Mouse (Mus musculus): Measurements from ENCODE around the gene Rbfox3.

The Rbfox3 gene

GRCm38 (mm10) chr11:118667946-118668345, 243.5 kb downstream of the Rbfox3 start:
- 38% methylated on average over 1 of the region's 1 CpGs for WGBS

DNA sequence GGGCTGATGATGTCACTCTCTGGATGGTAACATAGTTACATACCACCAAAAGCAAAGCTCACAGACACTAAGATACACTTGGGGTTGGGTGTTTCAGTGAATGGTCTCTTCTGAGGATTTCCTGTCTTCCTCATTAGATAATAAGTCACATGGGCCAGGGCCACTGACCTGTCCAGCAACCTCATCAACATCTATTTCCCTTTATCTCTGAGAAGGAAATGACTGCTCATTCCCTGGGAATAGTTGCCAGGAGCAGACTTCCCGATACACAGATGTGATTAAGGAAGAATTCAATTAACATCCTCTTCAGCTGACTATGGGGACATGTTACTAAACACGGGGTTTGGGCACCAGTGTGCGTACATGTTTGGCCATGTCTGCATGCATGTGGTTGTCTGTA, 245.2 kb downstream of the Rbfox3 start:
- 73% methylated on average over 3 of the region's 3 CpGs for WGBS

DNA sequence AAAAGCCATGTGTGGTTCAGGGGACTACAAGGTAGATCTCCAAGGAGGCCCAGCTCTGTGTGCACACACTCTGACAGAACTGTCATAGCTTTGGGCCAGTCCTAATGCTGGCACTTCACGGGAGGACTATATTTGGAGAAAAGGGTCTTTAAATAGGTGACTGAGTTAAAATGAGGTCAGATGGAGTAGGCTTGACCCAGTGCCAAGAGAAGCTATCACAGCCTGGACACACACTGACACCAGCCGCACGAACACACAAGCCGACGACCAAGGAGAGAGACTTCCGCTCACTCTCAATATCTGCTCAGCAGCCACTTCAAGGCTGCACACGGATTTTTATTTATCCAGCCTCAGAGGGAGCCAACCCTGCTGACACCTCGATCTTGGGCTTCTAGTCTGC, 248.1 kb downstream of the Rbfox3 start:
- WGBS: 35% methylated on average over 8 of the region's 8 CpGs

GRCm38 (mm10) chr11:118659305-118659704, 252.1 kb downstream of the Rbfox3 start:
- 29% methylated on average over 10 of the region's 10 CpGs for WGBS

DNA sequence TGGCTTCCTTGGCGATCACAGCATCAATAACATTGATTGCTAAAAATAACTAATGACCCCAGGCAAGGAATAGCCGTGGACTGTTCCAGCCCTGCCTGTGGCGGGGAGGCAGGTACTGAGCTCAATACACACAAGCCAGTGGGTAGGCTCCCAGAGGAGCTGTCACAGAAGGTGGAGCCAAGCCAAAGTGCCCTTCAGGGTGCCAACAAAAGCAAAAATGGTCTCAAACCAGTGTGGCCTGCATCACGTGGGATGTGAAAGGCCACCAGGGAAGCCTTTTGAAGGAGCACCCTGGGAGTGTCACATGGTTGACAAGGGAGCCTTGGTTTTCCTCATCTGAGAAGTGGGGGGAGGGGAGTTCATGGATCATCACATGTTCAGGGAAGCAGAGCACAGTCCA, 255.6 kb downstream of the Rbfox3 start:
- WGBS: 40% methylated on average over 4 of the region's 4 CpGs

DNA sequence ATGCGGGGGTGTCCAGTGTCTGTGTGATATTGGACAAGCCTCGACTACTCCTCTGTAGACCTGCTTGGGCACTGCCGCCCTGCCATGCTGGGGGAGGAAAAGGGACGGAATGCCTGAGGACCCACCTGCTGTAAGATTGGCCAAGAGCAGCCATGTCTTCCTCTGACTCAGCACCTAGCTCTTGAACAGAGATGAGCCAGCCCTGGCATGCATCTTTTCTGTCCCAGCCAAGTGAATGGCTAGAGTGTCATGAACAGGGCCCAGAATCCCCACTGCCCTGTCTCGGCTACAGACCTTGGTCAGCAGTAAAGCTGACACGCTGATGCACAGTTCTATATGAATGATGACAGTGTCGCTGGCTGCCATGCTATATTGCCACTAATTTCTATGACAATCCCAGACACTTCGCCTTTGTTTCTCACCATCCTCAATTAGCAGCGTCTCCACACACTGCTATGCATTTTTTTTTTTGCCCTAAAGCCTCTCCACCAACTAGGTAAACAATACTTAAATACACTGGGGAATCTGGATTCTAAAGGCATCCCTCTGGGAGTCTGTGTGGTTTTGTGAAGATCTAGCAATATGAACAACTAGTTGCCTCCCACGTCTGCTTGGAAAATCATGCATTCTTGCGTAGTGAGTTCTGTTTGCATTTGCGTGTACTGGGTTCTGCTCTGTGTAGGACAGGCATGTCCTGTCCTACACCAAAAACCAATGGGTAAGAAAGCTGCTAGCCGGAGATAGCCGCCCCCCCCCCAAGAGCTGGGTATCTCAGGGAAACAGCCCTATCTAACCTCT, 257.7 kb downstream of the Rbfox3 start:
- WGBS: 70% methylated on average over 14 of the region's 14 CpGs

- 67% methylated on average over 13 of the region's 13 CpGs for WGBS
Observed at GRCm38 (mm10) chr11:118652401-118653240, 258.8 kb downstream of the Rbfox3 start.

- 27% methylated on average over 5 of the region's 5 CpGs for WGBS
Observed at GRCm38 (mm10) chr11:118648369-118648768, 263.0 kb downstream of the Rbfox3 start.

DNA sequence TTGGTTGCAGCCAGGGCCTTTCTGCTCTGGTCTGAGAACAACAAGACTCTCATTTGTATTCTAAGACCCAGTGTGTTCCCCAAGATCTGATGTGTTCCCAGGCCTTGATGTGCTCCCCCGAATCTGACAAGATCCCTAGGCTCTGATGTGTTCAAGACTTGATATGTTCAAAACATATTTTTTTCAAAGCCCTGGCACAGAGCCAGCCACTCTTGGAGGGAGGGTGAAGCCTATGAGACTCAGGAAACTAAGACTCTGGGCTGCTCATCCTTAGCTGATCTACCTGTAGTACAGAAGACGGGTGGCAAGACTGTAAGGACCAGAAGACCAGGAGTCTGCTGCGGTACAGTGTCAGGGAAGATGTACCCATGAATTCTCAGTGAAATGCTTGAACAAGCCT, 264.5 kb downstream of the Rbfox3 start:
- WGBS: 79% methylated on average over 3 of the region's 3 CpGs

- 43% methylated on average over 3 of the region's 3 CpGs for WGBS
Observed at GRCm38 (mm10) chr11:118645158-118645557, 266.2 kb downstream of the Rbfox3 start.

DNA sequence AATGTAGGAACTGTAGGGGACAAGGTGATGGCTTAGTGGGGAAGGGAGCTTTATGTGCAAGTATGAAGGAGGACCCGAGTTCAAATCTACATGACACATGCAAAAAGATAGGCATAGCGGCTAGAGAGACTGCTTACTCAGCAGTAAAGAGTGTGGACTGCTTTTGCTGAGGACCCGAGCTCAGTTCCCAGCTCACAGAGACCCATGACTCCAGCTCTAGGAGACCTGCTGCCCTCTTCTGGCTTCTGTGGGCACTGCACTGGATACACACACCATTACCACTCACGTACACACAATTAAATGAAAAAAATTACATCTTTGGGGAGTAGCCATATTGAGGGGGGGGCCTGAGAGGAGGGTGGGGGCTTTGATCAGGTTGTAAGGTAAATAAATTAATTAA, 270.7 kb downstream of the Rbfox3 start:
- 92% methylated on average over 4 of the region's 4 CpGs for WGBS

DNA sequence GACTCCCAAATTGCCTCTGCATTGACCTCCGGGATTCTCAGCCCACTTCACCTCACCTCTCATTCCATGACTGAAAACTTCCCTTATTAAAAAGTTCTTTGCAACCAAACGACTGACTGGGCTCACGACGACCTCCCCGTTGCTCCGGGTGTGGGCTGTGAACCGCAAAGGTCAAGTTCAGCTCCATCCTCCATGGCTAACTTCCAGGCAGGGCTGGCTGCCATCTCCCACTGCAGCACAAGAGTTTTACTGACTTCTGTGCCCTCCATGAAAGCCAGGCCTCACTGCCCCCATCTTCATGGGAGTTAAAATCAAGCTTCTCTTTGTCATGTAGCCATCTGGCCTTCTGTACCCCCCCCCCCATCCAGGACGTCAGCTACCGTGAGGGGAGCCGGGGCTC, 273.7 kb downstream of the Rbfox3 start:
- WGBS: 64% methylated on average over 10 of the region's 10 CpGs

DNA sequence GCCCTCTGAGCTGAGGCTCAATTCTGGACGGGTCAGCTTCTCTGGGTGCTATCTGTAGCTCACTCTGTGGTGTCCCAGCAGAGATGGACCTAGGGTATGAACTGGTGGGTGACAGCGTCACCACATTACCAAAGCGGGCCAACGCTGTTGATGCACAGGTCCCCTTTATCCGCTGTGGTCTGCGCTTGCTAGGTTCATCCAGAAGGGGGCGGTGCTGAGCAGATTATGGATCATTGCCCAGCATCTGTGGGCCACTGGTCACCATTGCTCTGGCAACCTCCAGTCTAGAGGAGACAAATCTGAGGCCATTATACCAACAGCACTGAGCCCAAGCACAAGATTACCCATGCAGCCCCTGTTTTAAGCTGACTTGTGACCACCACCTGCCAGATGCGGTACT, 276.8 kb downstream of the Rbfox3 start:
- WGBS: 53% methylated on average over 8 of the region's 8 CpGs

GRCm38 (mm10) chr11:118629718-118630117, 281.7 kb downstream of the Rbfox3 start:
- WGBS: 88% methylated on average over 1 of the region's 1 CpGs

GRCm38 (mm10) chr11:118627541-118627940, 283.9 kb downstream of the Rbfox3 start:
- WGBS: 59% methylated on average over 5 of the region's 5 CpGs

- WGBS: 72% methylated on average over 4 of the region's 4 CpGs
Observed at GRCm38 (mm10) chr11:118620869-118621268, 290.5 kb downstream of the Rbfox3 start.

GRCm38 (mm10) chr11:118614126-118614525, 297.3 kb downstream of the Rbfox3 start:
- 58% methylated on average over 4 of the region's 4 CpGs for WGBS

DNA sequence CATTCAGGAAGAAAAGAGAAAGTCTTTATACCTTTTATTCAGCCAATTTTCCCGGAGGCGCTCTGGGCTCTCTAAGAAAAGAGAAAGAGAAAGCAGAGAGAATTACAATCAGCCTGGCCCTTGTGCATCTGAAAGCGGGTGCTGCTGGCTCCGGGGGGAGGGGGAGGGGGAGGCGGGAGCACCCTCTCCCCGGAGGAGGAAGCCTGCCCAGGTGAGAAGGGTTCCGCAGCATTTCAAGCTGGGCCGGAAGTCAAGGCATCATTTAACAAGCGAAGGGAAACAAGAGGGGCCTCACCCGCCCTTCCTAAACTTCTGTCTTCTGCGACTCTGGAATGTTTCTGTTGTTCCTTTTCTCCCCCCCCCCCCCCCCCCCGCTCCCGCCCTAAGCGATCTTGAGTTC, 301.3 kb downstream of the Rbfox3 start:
- WGBS: 14% methylated on average over 14 of the region's 14 CpGs

DNA sequence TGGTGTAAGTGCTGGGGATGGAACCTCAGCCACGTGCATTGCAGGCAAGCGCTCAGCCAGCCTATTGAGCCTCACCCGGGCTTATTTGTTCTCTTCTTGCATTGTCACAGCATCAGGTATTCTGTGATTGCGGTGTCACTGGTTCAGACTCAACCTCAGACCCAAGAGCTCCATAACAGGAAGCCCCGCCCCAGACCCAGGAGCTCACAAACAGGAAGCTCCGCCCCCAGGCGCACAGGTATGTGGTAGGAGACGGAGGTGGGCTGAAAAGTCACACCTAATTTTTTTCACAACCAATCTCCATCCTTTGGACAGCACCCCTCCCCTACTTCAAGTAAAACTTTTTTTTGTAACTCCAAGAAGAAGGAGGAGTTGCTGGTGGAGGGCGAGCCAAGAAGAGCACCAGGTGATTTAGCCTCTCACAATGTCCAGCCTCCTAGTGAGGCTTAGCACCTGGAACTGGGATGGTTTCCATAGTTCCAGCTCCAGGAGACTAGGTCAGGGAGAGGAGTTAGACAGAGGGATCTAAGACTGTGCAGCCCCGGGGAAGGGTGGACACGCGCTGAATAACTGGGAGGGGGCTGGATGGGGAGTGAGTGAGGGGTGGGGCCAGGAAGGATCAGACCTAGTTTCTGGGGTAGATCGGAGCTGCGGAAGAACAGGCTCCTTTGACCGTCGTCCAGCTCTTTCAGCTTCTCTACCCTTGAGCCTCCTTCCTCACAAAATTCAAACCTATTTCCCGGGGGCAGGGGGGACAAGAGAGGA, 302.0 kb downstream of the Rbfox3 start:
- 33% methylated on average over 17 of the region's 17 CpGs for WGBS

DNA sequence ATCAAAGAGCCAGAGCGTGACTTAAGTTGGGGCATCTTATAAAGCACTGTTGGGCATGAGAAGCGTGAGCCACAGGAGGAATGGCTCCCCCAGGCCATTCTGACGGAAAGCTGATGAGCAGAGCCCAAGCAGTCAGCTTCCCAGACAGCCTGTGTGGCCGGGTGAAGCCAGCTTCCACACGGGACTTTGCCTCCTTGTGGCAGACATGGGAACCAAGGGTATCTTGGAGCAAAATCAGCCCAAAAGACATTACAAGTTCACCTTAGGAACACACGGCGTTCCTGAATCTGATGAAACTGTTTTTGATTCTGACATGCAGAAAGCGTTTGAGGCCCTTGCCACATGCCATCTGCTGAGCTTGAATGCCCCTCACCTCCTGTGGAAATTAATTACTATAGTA, 303.5 kb downstream of the Rbfox3 start:
- WGBS: 46% methylated on average over 8 of the region's 8 CpGs

DNA sequence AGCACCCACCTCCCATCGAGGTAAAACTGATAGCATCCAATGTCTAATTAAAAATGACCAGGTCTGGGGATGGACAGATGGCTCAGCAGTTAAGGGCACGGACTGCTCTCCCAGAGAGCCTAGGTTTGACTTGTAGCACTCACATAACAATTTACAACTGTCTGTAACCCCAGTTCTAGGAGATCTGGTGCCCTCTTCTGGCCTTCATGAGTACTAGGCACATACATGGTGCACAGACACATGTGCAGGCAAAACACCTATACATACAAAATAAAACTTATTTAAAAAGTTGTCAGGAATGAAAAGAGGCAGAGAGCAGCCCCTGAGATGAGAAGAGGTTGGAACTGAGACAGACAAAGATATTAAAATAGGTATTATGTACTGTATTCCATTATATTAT, 305.8 kb downstream of the Rbfox3 start:
- WGBS: 84% methylated on average over 2 of the region's 2 CpGs

- 31% methylated on average over 6 of the region's 6 CpGs for WGBS
Observed at GRCm38 (mm10) chr11:118604206-118604605, 307.2 kb downstream of the Rbfox3 start.

All from cerebral cortex, adult 2 months (tissue).